Mouse (Mus musculus) limb, embryonic 11.5 days (tissue): ENCODE data around the gene Gm17018. TPM values are rescaled to one million over a fixed set of nuclear protein-coding genes. Genes with fewer than 3 reads are reported as not detected.

Experiments
- ATAC-seq: fragments of 200-750 bp; cut with Nextera tagmentation; 2 replicates; pipeline ENCODE4 v1.8.0; 2017; ENCODE audit warnings: low read depth; ENCODE audit not compliant: insufficient number of reproducible peaks, low FRiP score, low TSS enrichment
- DNase-seq: peaks from one replicate; pipeline ENCODE4 v3.0.0-alpha.2; 2015; ENCODE audit warnings: low spot score
- H3K27ac ChIP-seq: fragments of 300-500 bp; sonication (generic); replicated peaks from 2 replicates; pipeline ENCODE4 v1.5.1; 2014; ENCODE audit warnings: low read depth, mild to moderate bottlenecking, low read length
- H3K27me3 ChIP-seq: fragments of 300-500 bp; sonication (generic); 2 replicates; pipeline ENCODE4 v1.6.1; 2014; ENCODE audit warnings: mild to moderate bottlenecking, low read length, mixed read lengths; ENCODE audit not compliant: control insufficient read depth, insufficient read depth
- H3K36me3 ChIP-seq: fragments of 300-500 bp; sonication (generic); 2 replicates; pipeline ENCODE4 v1.6.1; 2014; ENCODE audit warnings: mild to moderate bottlenecking, low read length, moderate library complexity, mixed read lengths; ENCODE audit not compliant: control insufficient read depth, insufficient read depth
- H3K4me1 ChIP-seq: fragments of 300-500 bp; sonication (generic); 2 replicates; pipeline ENCODE4 v1.6.1; 2014; ENCODE audit warnings: low read length, mixed read lengths; ENCODE audit not compliant: control insufficient read depth, insufficient read depth
- H3K4me2 ChIP-seq: fragments of 300-500 bp; sonication (generic); 2 replicates; pipeline ENCODE4 v1.6.1; 2014; ENCODE audit warnings: low read depth, mild to moderate bottlenecking, moderate library complexity; ENCODE audit not compliant: severe bottlenecking
- H3K4me3 ChIP-seq: fragments of 300-500 bp; sonication (generic); 2 replicates; pipeline ENCODE4 v1.5.1; 2014; ENCODE audit warnings: low read depth, low read length
- H3K9ac ChIP-seq: fragments of 300-500 bp; sonication (generic); 2 replicates; pipeline ENCODE4 v1.6.1; 2014; ENCODE audit warnings: mild to moderate bottlenecking, low read length
- H3K9me3 ChIP-seq: fragments of 300-500 bp; sonication (generic); 2 replicates; pipeline ENCODE4 v1.6.1; 2016; ENCODE audit warnings: low read length; ENCODE audit not compliant: control insufficient read depth
- WGBS: fragments of 180-500 bp; shearing (Covaris S2); extraction: QIAGEN DNeasy Blood & Tissue Kit; methylation state at CpG from one replicate; pipeline ENCODE4 v1.1.7; 2014; 5-methylcytosine and 5-hydroxymethylcytosine counted together
- polyA plus RNA-seq: library from polyadenylated mRNA; unstranded; fragments of >200 nt; fragmentation: Nextera tagmentation; extraction: Ambion mirVana; gene quantifications from 2 replicates; pipeline ENCODE4 v1.2.1, GENCODE M21; 2014

Gm17018 gene
- polyA plus RNA-seq, 1 experiment from 2014 or later, result 52.0 TPM

DNA sequence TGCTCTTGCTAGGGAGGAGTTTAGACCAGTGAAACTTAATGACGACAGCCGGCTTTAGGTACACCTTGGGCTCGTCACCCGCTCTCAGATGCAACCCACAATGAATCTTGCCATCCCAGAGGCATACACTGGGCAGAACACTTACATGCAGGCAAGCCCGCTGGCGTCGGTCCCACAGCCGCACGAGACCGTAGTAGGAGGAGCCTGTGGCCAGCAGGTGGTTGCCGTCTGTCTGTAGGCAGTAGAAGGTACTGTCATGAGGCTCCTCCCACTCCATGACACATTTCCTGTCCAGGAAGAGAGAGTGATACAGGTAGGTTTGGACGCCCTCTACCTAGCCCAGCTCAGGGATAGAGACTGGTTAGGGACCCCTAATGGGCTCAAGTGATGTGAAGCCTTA, 18.6 kb downstream of the Gm17018 start:
- Histone ChIP-seq H3K9me3 (no peaks in the 10 kb centered on the region), H3K4me1 (peaks cover 22% of the 10 kb centered on the region), H3K4me2 (no peak overlapping the region), H3K9ac (no peak overlapping the region), H3K27ac (no peak overlapping the region), H3K36me3 (peaks cover 2% of the 10 kb centered on the region; the same call in 1 of the 2 replicates), H3K4me3 (no peak overlapping the region), H3K27me3 (no peaks in the 10 kb centered on the region)
- no peak for ATAC-seq
- 91% methylated on average over 12 of the region's 12 CpGs for WGBS
- no peak for DNase-seq

DNA sequence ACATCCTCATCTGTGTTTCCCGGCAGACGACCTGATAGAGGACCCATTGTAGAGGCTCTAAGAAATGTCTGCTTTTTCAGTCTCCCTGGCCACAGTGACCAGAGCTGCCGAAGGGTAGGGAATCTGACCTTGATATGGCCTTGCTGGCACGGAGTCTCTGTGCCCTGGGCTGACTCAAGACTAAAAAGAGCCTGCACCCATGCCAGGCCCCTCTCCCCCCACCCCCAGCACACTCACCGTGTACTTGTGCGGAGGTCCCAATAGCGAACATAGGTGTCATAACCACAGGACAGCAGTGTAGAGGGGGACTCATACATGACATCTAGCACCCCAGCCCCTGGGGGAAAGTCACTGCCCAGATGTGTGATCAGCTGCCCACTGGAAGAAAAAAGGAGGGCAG, 19.0 kb downstream of the Gm17018 start:
- peaks cover 2% of the 10 kb centered on the region; the same call in 1 of the 2 replicates for H3K36me3 ChIP-seq
- no peak overlapping the region for H3K9ac ChIP-seq
- no peak overlapping the region for H3K4me3 ChIP-seq
- no peaks in the 10 kb centered on the region for H3K27me3 ChIP-seq
- no peak for ATAC-seq
- peaks cover 22% of the 10 kb centered on the region for H3K4me1 ChIP-seq
- DNase-seq, result no peak
- no peaks in the 10 kb centered on the region for H3K9me3 ChIP-seq
- WGBS, result 89% methylated on average over 7 of the region's 7 CpGs
- H3K27ac ChIP-seq, result no peak overlapping the region
- H3K4me2 ChIP-seq, result no peak overlapping the region

DNA sequence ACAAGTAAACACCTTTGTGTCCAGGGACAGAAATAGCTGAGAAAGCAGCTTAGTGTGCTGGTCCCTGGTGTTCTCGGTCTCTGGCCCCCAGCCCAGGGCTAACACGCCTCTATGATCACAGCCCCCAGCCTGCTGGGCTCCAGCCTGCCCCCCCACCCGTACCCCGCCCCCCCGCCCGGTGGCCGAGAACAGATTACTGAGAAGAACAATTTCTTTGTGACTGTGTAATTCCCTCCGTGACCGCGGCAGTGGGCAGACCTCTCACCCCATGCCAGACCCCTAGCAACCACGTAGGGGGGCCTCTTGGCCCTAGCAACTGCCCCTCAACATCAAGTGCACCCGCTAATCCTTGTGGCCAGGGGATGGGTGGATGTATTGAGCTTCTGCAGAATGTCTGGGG, 19.8 kb downstream of the Gm17018 start:
- WGBS, result 80% methylated on average over 12 of the region's 12 CpGs
- peaks cover 20% of the 10 kb centered on the region for H3K4me1 ChIP-seq

DNA sequence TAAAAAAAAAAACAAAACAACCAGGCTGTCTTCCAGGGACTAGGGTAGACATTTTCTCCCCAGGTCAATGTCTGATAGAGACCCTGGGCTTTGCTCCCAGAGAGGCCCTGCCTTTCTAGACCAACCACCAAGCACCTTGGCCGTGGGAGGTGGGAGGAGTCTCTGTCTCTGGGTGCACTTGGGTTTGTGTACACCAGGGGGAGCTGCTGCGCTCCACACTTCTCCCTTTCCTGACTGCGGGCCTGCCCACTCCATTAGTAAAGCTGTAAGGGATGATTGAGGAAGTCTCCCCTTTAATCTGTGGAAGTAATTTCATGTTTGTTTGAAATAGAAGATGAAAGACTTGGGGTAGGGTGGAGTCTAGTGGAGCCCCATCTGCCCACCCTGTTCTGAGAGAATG, 20.8 kb downstream of the Gm17018 start:
- no peaks in the 10 kb centered on the region for H3K27me3 ChIP-seq
- DNase-seq, result peak; percentile 76
- H3K4me1 ChIP-seq, result peaks cover 11% of the 10 kb centered on the region

More for the DNA sequence above, 19.8 kb downstream of the Gm17018 start:
- ATAC-seq (no peak), DNase-seq (no peak)
- no peaks in the 10 kb centered on the region for H3K27me3 ChIP-seq
- no peaks in the 10 kb centered on the region for H3K9me3 ChIP-seq
- H3K4me3 ChIP-seq, result no peak overlapping the region
- no peak overlapping the region for H3K4me2 ChIP-seq
- no peak overlapping the region for H3K27ac ChIP-seq
- H3K36me3 ChIP-seq, result peaks cover 2% of the 10 kb centered on the region; the same call in 1 of the 2 replicates
- no peak overlapping the region for H3K9ac ChIP-seq

DNA sequence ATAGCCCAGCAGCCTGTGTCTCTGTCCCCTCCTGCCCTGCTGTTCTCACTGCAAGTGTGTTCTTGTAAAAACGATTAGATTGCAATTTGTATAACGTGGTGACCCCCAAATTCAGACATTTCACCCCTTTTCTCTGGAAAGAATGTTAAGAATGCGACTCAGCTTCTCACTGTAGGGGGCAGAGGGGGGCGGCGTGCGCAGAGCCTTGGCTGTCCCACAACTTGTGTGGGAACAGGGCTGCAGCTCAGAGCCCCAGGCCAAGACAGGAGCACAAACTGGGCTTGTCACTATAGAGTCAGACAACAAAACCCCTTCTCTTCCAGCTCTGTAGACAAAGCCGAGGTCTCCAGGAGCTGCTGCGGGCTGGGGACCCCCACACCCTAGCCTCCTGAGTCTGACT, 21.7 kb downstream of the Gm17018 start:
- ATAC-seq, result no peak
- DNase-seq, result no peak
- Histone ChIP-seq H3K27me3 (no peaks in the 10 kb centered on the region), H3K36me3 (peaks cover 2% of the 10 kb centered on the region; the same call in 1 of the 2 replicates), H3K9me3 (no peaks in the 10 kb centered on the region), H3K4me2 (no peak overlapping the region), H3K9ac (peak overlapping the region; percentile 28; the same call in 1 of the 2 replicates), H3K4me3 (no peak overlapping the region), H3K4me1 (peaks cover 6% of the 10 kb centered on the region; the same call in 1 of the 2 replicates), H3K27ac (0 out of 2 replicates have a peak overlapping the region, but pooled peaks have one; percentile 52)
- 29% methylated on average over 8 of the region's 8 CpGs for WGBS

More for the DNA sequence above, 20.8 kb downstream of the Gm17018 start:
- no peak overlapping the region for H3K4me3 ChIP-seq
- no peak overlapping the region for H3K4me2 ChIP-seq
- ATAC-seq, result no peak
- 48% methylated on average over 3 of the region's 3 CpGs for WGBS
- peaks cover 2% of the 10 kb centered on the region; the same call in 1 of the 2 replicates for H3K36me3 ChIP-seq
- H3K27ac ChIP-seq, result no peak overlapping the region
- H3K9me3 ChIP-seq, result no peaks in the 10 kb centered on the region
- no peak overlapping the region for H3K9ac ChIP-seq

DNA sequence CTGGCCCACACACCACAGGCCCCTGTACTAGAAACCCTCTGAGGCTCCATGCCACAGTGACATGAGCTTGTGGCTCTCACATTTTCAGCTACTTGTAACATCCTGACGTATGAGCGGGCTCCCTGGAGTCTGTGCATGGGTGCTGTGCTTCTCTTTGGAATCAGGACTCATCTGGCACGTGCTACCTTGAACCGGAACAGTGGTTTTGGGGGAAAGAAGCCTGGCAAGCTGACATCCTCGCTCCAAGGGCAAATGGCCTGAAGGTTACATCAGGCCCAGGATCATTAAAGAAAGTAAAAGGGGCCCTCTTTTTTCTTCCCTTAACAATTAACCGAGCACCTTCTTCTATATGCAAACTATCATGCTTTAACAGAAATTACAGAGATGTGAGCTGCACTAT, 22.7 kb downstream of the Gm17018 start:
- H3K27ac ChIP-seq, result no peak overlapping the region
- H3K27me3 ChIP-seq, result no peaks in the 10 kb centered on the region
- H3K4me3 ChIP-seq, result no peak overlapping the region
- H3K36me3 ChIP-seq, result no peaks in the 10 kb centered on the region; the same call in 1 of the 2 replicates
- WGBS, result 89% methylated on average over 6 of the region's 6 CpGs
- ATAC-seq, result no peak
- DNase-seq, result no peak
- no peak overlapping the region for H3K4me2 ChIP-seq
- peaks cover 6% of the 10 kb centered on the region; the same call in 1 of the 2 replicates for H3K4me1 ChIP-seq
- no peak overlapping the region for H3K9ac ChIP-seq
- no peaks in the 10 kb centered on the region for H3K9me3 ChIP-seq

DNA sequence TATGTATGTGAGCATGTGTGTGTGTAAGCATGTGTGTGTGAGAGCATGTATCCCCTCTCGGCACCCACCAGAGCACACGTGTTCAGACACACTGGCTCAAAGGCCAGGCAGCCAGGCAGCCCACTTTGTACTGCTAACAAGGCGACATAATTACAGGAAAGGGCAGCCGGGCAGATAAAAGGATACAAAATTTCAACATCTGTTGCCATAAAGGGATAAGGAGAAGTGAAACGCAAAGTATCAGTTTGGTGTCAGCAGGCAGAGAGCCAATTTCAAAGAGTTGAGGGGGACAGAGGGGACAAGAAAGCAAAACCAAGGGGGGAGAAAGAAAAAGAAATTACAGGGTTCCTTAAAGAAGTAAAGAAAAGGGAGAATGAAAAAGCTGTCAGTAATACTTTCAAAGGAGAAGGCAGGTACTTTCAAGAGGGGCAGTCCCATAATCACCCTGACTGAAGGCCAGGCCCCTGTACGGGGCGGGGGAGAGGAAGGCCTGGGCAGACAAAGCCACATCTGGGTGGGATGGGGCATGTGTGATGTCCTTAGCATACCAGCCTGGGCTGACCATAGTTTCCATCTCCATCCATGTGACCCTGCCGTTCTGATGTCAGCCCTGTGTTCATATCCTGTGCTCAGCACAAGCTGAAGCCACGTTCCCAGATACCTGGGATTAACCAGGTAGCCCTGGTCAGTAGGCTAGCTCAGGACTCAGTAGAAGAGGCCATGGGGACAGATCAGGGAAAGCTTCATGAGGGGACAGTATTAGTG, 24.6 kb downstream of the Gm17018 start:
- WGBS, result 42% methylated on average over 9 of the region's 9 CpGs
- no peaks in the 10 kb centered on the region for H3K27me3 ChIP-seq
- no peak for ATAC-seq

DNA sequence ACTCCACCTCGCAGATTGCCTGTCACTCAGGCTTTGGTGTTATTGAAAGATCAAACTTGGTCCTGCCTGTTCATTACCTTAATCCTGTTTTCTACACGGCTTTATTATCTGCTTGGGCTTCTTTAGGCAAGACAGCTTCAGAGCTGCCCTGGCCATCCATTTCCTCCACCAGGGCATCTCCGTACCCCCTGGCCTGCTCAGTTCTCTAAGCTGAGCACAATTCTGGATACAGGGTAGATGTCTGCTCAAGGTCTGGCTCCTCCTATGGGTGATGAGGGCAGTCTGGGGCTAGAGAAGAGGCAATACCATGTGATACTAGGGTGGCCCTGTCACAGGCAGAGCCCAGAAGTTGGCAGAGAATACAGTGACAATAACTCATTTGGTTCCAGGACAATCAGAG, 26.4 kb downstream of the Gm17018 start:
- Histone ChIP-seq H3K9ac (no peak overlapping the region), H3K4me3 (no peak overlapping the region), H3K9me3 (no peaks in the 10 kb centered on the region), H3K27ac (no peak overlapping the region), H3K36me3 (no peaks in the 10 kb centered on the region), H3K4me1 (peaks cover 6% of the 10 kb centered on the region; the same call in 1 of the 2 replicates), H3K4me2 (no peak overlapping the region), H3K27me3 (no peaks in the 10 kb centered on the region)
- WGBS, result 70% methylated on average over 3 of the region's 3 CpGs
- DNase-seq, result no peak
- no peak for ATAC-seq

More for the DNA sequence above, 24.6 kb downstream of the Gm17018 start:
- H3K9ac ChIP-seq, result no peak overlapping the region
- H3K4me2 ChIP-seq, result no peak overlapping the region
- no peak overlapping the region for H3K27ac ChIP-seq
- no peaks in the 10 kb centered on the region for H3K9me3 ChIP-seq
- H3K4me3 ChIP-seq, result no peak overlapping the region
- no peaks in the 10 kb centered on the region; the same call in 1 of the 2 replicates for H3K36me3 ChIP-seq
- H3K4me1 ChIP-seq, result peaks cover 6% of the 10 kb centered on the region; the same call in 1 of the 2 replicates
- DNase-seq, result no peak
